Mouse (Mus musculus) fibroblast of lung, adult 2 months (primary cell): ENCODE results near the gene Enpp3.
"Not testable (repeated sequence)": the region's sequence is repeated elsewhere in the genome, so short reads cannot be mapped to it uniquely, and the experiment has no call there.

Experiments
- DNase-seq: peaks from one replicate; pipeline ENCODE4 v3.0.0-alpha.2; 2011; ENCODE audit warnings: low read depth

The Enpp3 gene

GRCm38 (mm10) chr10:24822842-24823241, 19.8 kb downstream of the Enpp3 start:
- peak; percentile 46 for DNase-seq

- no peak for DNase-seq
Observed at GRCm38 (mm10) chr10:24821990-24822676, 20.5 kb downstream of the Enpp3 start.

GRCm38 (mm10) chr10:24819526-24819925, 23.1 kb downstream of the Enpp3 start:
- no peak for DNase-seq

- no peak for DNase-seq
Observed at GRCm38 (mm10) chr10:24810639-24811038, 32.0 kb downstream of the Enpp3 start.

GRCm38 (mm10) chr10:24806756-24807155, 35.9 kb downstream of the Enpp3 start:
- no peak for DNase-seq

GRCm38 (mm10) chr10:24805876-24806275, 36.7 kb downstream of the Enpp3 start:
- DNase-seq: no peak

- DNase-seq: no peak
Observed at GRCm38 (mm10) chr10:24805173-24805572, 37.5 kb downstream of the Enpp3 start.

- not testable (repeated sequence) for DNase-seq
Observed at GRCm38 (mm10) chr10:24802742-24803244, 39.8 kb downstream of the Enpp3 start.

GRCm38 (mm10) chr10:24801796-24802195, 40.8 kb downstream of the Enpp3 start:
- DNase-seq: no peak

- no peak for DNase-seq
Observed at GRCm38 (mm10) chr10:24797246-24797645, 45.4 kb downstream of the Enpp3 start.

- DNase-seq: no peak
Observed at GRCm38 (mm10) chr10:24792756-24793155, 49.9 kb downstream of the Enpp3 start.

- DNase-seq: no peak
Observed at GRCm38 (mm10) chr10:24789747-24790545, 52.7 kb downstream of the Enpp3 start.

- DNase-seq: no peak
Observed at GRCm38 (mm10) chr10:24785345-24785744, 57.3 kb downstream of the Enpp3 start.

GRCm38 (mm10) chr10:24784624-24785276, 57.9 kb downstream of the Enpp3 start:
- no peak for DNase-seq

GRCm38 (mm10) chr10:24783946-24784345, 58.7 kb downstream of the Enpp3 start:
- DNase-seq: no peak

- peak; percentile 59 for DNase-seq
Observed at GRCm38 (mm10) chr10:24778643-24779020, 64.0 kb downstream of the Enpp3 start.

GRCm38 (mm10) chr10:24777916-24778642, 64.5 kb downstream of the Enpp3 start:
- DNase-seq: peak; percentile 60

- DNase-seq: no peak
Observed at GRCm38 (mm10) chr10:24769496-24769895, 73.1 kb downstream of the Enpp3 start.

GRCm38 (mm10) chr10:24767695-24768094, 74.9 kb downstream of the Enpp3 start:
- peak; percentile 70 for DNase-seq

GRCm38 (mm10) chr10:24766061-24766460, 76.6 kb downstream of the Enpp3 start:
- DNase-seq: no peak

GRCm38 (mm10) chr10:24765151-24765755, 77.4 kb downstream of the Enpp3 start:
- DNase-seq: no peak

- DNase-seq: no peak
Observed at GRCm38 (mm10) chr10:24764640-24765039, 78.0 kb downstream of the Enpp3 start.
